Mouse (Mus musculus) large intestine, adult 2 months (tissue): ENCODE results near the gene Gadl1. TPM values are rescaled to one million over a fixed set of nuclear protein-coding genes. Genes with fewer than 3 reads are reported as not detected.

ENCODE experiments used
- DNase-seq: peaks from one replicate; pipeline ENCODE4 v3.0.0-alpha.2; 2012; ENCODE audit warnings: low read depth, low spot score
- WGBS: fragments of 180-500 bp; shearing (Covaris S2); methylation state at CpG from one replicate; pipeline ENCODE4 v1.1.7; 2018; 5-methylcytosine and 5-hydroxymethylcytosine counted together
- polyA plus RNA-seq: library from polyadenylated mRNA; depleted of rRNA; stranded (reverse); fragments of >200 nt; gene quantifications from 2 replicates; pipeline ENCODE4 v1.2.3, GENCODE M21; 2012; rRNA removed

Gadl1 gene
- polyA plus RNA-seq: not detected in 2 replicates

- 64% methylated on average over 9 of the region's 9 CpGs for WGBS
- DNase-seq: no peak
Observed at GRCm38 (mm10) chr9:115909155-115909554, at the start of gene Gadl1. Gene Gadl1, plus strand, starts transcription at chr9:115909455.

GRCm38 (mm10) chr9:115862802-115863201, 46.5 kb upstream of the Gadl1 start:
- no peak for DNase-seq
- WGBS: 80% methylated on average over 5 of the region's 5 CpGs

GRCm38 (mm10) chr9:115863326-115863725, 45.9 kb upstream of the Gadl1 start:
- no peak for DNase-seq
- 81% methylated on average over 6 of the region's 6 CpGs for WGBS

- WGBS: 32% methylated on average over 2 of the region's 2 CpGs
- DNase-seq: no peak
Observed at GRCm38 (mm10) chr9:115867277-115867676, 42.0 kb upstream of the Gadl1 start.

GRCm38 (mm10) chr9:115870168-115870567, 39.1 kb upstream of the Gadl1 start:
- DNase-seq: no peak
- 85% methylated on average over 13 of the region's 13 CpGs for WGBS

GRCm38 (mm10) chr9:115870640-115871039, 38.6 kb upstream of the Gadl1 start:
- 83% methylated on average over 5 of the region's 5 CpGs for WGBS
- DNase-seq: no peak

GRCm38 (mm10) chr9:115880500-115880899, 28.8 kb upstream of the Gadl1 start:
- WGBS: 86% methylated on average over 6 of the region's 6 CpGs
- DNase-seq: no peak

- no peak for DNase-seq
- WGBS: 73% methylated on average over 3 of the region's 3 CpGs
Observed at GRCm38 (mm10) chr9:115881137-115881536, 28.1 kb upstream of the Gadl1 start.

GRCm38 (mm10) chr9:115882627-115883200, 26.5 kb upstream of the Gadl1 start:
- no peak for DNase-seq
- WGBS: 58% methylated on average over 5 of the region's 5 CpGs

- no peak for DNase-seq
- WGBS: 65% methylated on average over 5 of the region's 5 CpGs
Observed at GRCm38 (mm10) chr9:115883413-115883812, 25.8 kb upstream of the Gadl1 start.

GRCm38 (mm10) chr9:115887571-115887970, 21.7 kb upstream of the Gadl1 start:
- WGBS: 76% methylated on average over 5 of the region's 5 CpGs
- no peak for DNase-seq

GRCm38 (mm10) chr9:115893131-115893530, 16.1 kb upstream of the Gadl1 start:
- DNase-seq: no peak
- WGBS: 77% methylated on average over 4 of the region's 4 CpGs

- no peak for DNase-seq
- 64% methylated on average over 10 of the region's 10 CpGs for WGBS
Observed at GRCm38 (mm10) chr9:115893947-115894346, 15.3 kb upstream of the Gadl1 start.

- WGBS: 15% methylated on average over 15 of the region's 15 CpGs
- DNase-seq: no peak
Observed at GRCm38 (mm10) chr9:115908325-115908724, 930 bp upstream of the Gadl1 start.

- WGBS: 32% methylated on average over 7 of the region's 7 CpGs
- DNase-seq: no peak
Observed at GRCm38 (mm10) chr9:115914006-115914405, 4.8 kb downstream of the Gadl1 start.

GRCm38 (mm10) chr9:115915586-115916270, 6.5 kb downstream of the Gadl1 start:
- DNase-seq: no peak
- 71% methylated on average over 14 of the region's 14 CpGs for WGBS

GRCm38 (mm10) chr9:115919736-115920135, 10.5 kb downstream of the Gadl1 start:
- 53% methylated on average over 3 of the region's 3 CpGs for WGBS
- no peak for DNase-seq

GRCm38 (mm10) chr9:115922662-115923061, 13.4 kb downstream of the Gadl1 start:
- 89% methylated on average over 10 of the region's 10 CpGs for WGBS
- no peak for DNase-seq

GRCm38 (mm10) chr9:115924094-115924493, 14.8 kb downstream of the Gadl1 start:
- no peak for DNase-seq
- WGBS: 97% methylated on average over 1 of the region's 1 CpGs

GRCm38 (mm10) chr9:115931803-115932202, 22.5 kb downstream of the Gadl1 start:
- WGBS: 66% methylated on average over 2 of the region's 2 CpGs

GRCm38 (mm10) chr9:115932741-115933140, 23.5 kb downstream of the Gadl1 start:
- DNase-seq: no peak
- 85% methylated on average over 4 of the region's 4 CpGs for WGBS

More at GRCm38 (mm10) chr9:115931803-115932202, 22.5 kb downstream of the Gadl1 start:
- no peak for DNase-seq
